Mouse (Mus musculus): ENCODE results near the gene Tbc1d14. TPM values are rescaled to one million over a fixed set of nuclear protein-coding genes. Genes with fewer than 3 reads are reported as not detected.

Tbc1d14 gene
- total RNA-seq, 1 experiment, result 12.5 TPM

DNA sequence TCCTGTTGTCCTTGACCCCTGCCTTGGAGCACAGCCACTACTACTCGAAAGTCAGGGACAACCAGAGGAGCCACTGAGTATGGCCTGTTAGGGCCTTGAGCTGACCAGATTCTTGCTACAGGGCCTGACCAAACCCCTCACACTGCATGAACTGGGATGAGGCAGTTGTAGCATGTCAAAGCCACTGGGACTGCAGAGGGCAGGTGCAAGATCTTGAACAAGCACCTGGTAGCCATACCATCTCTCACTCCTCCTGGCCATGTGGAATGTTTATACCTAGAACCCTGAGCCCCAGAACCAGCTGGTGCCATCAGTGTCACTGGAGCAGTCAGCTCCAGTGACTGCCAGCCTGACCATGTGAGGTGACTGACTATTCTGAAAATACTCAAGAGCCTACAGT is 5.8 kb upstream of the Tbc1d14 start:
- Histone ChIP-seq H3K9me3 (ENCODE audit: control insufficient read depth, insufficient read depth, low read depth, low read length) (no peaks in the 10 kb centered on the region), H3K4me1 (ENCODE audit: control insufficient read depth in 2 of 2, insufficient read depth in 2 of 2, low read length in 2 of 2, poor library complexity in 1 of 2) (no peaks in the 10 kb centered on the region), H3K4me3 (ENCODE audit: insufficient read depth in 1 of 2, low read depth in 1 of 2, low read length in 2 of 2, poor library complexity in 1 of 2, severe bottlenecking in 1 of 2) (no peak overlapping the region), H3K36me3 (ENCODE audit: control insufficient read depth, insufficient read depth, low read length, poor library complexity, severe bottlenecking) (peaks cover 4% of the 10 kb centered on the region; the same call in 1 of the 2 replicates), H3K27ac (ENCODE audit: insufficient read depth, low read depth, low read length, poor library complexity, severe bottlenecking) (no peak overlapping the region), H3K9ac (ENCODE audit: insufficient read depth, low read depth, low read length, poor library complexity, severe bottlenecking) (no peak overlapping the region)
- in situ Hi-C loops (cut with MboI; ENCODE audit: low sequenced_read_pairs in 2 of 2, unreplicated experiment in 2 of 2), result no loop called here
- TF ChIP-seq ZC3H11A (IDR thresholded peaks at IDR 0.05; ENCODE audit: borderline replicate concordance, low read depth, low read length) (no peak), MAFK (IDR thresholded peaks at IDR 0.05; ENCODE audit: insufficient read depth, low read depth, low read length) (no peak), HCFC1 (IDR thresholded peaks at IDR 0.05; ENCODE audit: borderline replicate concordance, insufficient read depth, low read length) (no peak), CHD2 (IDR thresholded peaks at IDR 0.05; ENCODE audit: low read depth, low read length) (no peak), ZNF384 (IDR thresholded peaks at IDR 0.05; ENCODE audit: low read depth, low read length) (no peak)
- DNase-seq (ENCODE audit: low read depth, low spot score), result no peak

DNA sequence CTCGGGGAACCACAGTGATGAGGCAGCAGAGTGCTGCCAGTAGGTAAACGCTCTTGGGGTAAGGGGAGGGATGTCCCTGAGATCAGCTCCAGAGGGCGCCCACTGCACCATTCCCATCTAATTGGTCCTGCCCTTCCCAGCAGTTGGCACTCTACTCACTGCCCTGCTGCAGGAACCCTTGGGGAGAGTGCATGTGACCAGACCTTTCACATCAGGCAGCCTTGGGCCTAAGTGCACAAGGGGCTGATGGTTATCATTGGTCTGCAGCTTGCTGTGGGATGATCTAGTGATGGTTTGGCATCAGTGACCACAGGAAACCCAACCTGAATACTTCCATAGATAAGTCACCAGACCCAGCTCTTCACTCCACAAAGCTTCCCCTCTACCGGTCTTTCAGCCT is 4.6 kb upstream of the Tbc1d14 start:
- no peak overlapping the region for H3K27ac ChIP-seq (ENCODE audit: insufficient read depth, low read depth, low read length, poor library complexity, severe bottlenecking)
- H3K4me3 ChIP-seq (ENCODE audit: insufficient read depth in 1 of 2, low read depth in 1 of 2, low read length in 2 of 2, poor library complexity in 1 of 2, severe bottlenecking in 1 of 2), result no peak overlapping the region
- no peaks in the 10 kb centered on the region for H3K9me3 ChIP-seq (ENCODE audit: control insufficient read depth, insufficient read depth, low read depth, low read length)
- peaks cover 0 to 3% of the 10 kb centered on the region in 2 experiments; a peak in 1 of 4 replicates for H3K4me1 ChIP-seq (ENCODE audit: control insufficient read depth in 2 of 2, insufficient read depth in 2 of 2, low read length in 2 of 2, poor library complexity in 1 of 2)
- H3K9ac ChIP-seq (ENCODE audit: insufficient read depth, low read depth, low read length, poor library complexity, severe bottlenecking), result no peak overlapping the region
- in situ Hi-C loops (cut with MboI; ENCODE audit: low sequenced_read_pairs in 2 of 2, unreplicated experiment in 2 of 2), result no loop called here
- no peaks in the 10 kb centered on the region; the same call in 1 of the 2 replicates for H3K36me3 ChIP-seq (ENCODE audit: control insufficient read depth, insufficient read depth, low read length, poor library complexity, severe bottlenecking)
- no peak for DNase-seq (ENCODE audit: low read depth, low spot score)
- TF ChIP-seq HCFC1 (IDR thresholded peaks at IDR 0.05; ENCODE audit: borderline replicate concordance, insufficient read depth, low read length), result no peak
- TF ChIP-seq ZC3H11A (IDR thresholded peaks at IDR 0.05; ENCODE audit: borderline replicate concordance, low read depth, low read length), result no peak
- no peak for TF ChIP-seq MAFK (IDR thresholded peaks at IDR 0.05; ENCODE audit: insufficient read depth, low read depth, low read length)
- no peak for TF ChIP-seq ZNF384 (IDR thresholded peaks at IDR 0.05; ENCODE audit: low read depth, low read length)
- no peak for TF ChIP-seq CHD2 (IDR thresholded peaks at IDR 0.05; ENCODE audit: low read depth, low read length)

DNA sequence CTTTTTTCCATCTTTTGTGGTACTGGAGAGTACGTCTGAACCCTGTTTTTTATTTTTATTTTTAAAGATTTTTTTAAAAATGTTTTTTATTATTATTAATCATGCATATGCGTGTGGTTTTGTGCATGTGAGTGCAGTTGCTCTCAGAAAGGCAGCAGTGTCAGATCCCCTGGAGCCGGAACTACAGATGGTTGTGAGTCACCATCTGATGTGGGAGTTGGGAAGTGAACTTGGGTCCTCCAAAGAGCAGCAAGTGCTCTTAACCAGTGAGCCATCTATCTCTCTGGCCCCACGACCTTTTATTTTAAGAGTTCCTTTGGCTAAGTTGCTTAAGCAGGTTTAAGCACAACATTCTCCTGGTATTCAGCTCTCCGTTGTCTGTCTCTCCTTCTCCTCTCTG is 3.1 kb upstream of the Tbc1d14 start:
- H3K36me3 ChIP-seq (ENCODE audit: control insufficient read depth, insufficient read depth, low read length, poor library complexity, severe bottlenecking), result no peaks in the 10 kb centered on the region
- no peak overlapping the region for H3K9ac ChIP-seq (ENCODE audit: insufficient read depth, low read depth, low read length, poor library complexity, severe bottlenecking)
- TF ChIP-seq CHD2 (IDR thresholded peaks at IDR 0.05; ENCODE audit: low read depth, low read length) (no peak), HCFC1 (IDR thresholded peaks at IDR 0.05; ENCODE audit: borderline replicate concordance, insufficient read depth, low read length) (no peak), ZNF384 (IDR thresholded peaks at IDR 0.05; ENCODE audit: low read depth, low read length) (no peak), ZC3H11A (IDR thresholded peaks at IDR 0.05; ENCODE audit: borderline replicate concordance, low read depth, low read length) (no peak), MAFK (IDR thresholded peaks at IDR 0.05; ENCODE audit: insufficient read depth, low read depth, low read length) (no peak)
- H3K27ac ChIP-seq (ENCODE audit: insufficient read depth, low read depth, low read length, poor library complexity, severe bottlenecking), result no peak overlapping the region
- H3K4me1 ChIP-seq (ENCODE audit: control insufficient read depth in 2 of 2, insufficient read depth in 2 of 2, low read length in 2 of 2, poor library complexity in 1 of 2), result peaks cover 0 to 3% of the 10 kb centered on the region in 2 experiments; a peak in 1 of 4 replicates
- H3K4me3 ChIP-seq (ENCODE audit: insufficient read depth in 1 of 2, low read depth in 1 of 2, low read length in 2 of 2, poor library complexity in 1 of 2, severe bottlenecking in 1 of 2), result no peak overlapping the region
- in situ Hi-C loops (cut with MboI; ENCODE audit: low sequenced_read_pairs in 2 of 2, unreplicated experiment in 2 of 2), result no loop called here
- no peaks in the 10 kb centered on the region for H3K9me3 ChIP-seq (ENCODE audit: control insufficient read depth, insufficient read depth, low read depth, low read length)
- no peak for DNase-seq (ENCODE audit: low read depth, low spot score)

DNA sequence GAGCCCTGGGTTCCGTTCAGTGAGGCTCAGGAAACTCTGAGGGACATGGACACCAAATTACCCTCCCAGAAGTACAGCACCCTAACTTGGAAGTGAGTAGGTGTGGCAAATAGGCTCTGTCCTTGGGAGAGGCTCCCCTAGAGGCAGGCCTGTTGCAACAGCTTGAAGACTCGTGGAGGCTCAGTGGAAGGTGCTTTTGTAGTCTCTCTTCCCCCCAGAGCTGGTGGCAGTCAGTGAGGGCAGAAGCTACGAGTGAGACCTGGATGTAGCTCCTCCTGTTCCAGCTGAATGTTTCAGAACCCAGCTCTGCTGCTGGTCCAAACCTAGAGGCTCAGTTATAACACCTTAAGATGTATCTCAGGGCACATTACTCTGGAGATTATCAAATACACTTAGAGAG is 2.0 kb upstream of the Tbc1d14 start:
- in situ Hi-C loops (cut with MboI; ENCODE audit: low sequenced_read_pairs in 2 of 2, unreplicated experiment in 2 of 2), result no loop called here
- TF ChIP-seq HCFC1 (IDR thresholded peaks at IDR 0.05; ENCODE audit: borderline replicate concordance, insufficient read depth, low read length) (no peak), MAFK (IDR thresholded peaks at IDR 0.05; ENCODE audit: insufficient read depth, low read depth, low read length) (no peak)
- no peaks in the 10 kb centered on the region for H3K9me3 ChIP-seq (ENCODE audit: control insufficient read depth, insufficient read depth, low read depth, low read length)
- peaks cover 2 to 3% of the 10 kb centered on the region in 2 experiments; a peak in 2 of 4 replicates for H3K4me1 ChIP-seq (ENCODE audit: control insufficient read depth in 2 of 2, insufficient read depth in 2 of 2, low read length in 2 of 2, poor library complexity in 1 of 2)
- no peak overlapping the region for H3K27ac ChIP-seq (ENCODE audit: insufficient read depth, low read depth, low read length, poor library complexity, severe bottlenecking)
- H3K36me3 ChIP-seq (ENCODE audit: control insufficient read depth, insufficient read depth, low read length, poor library complexity, severe bottlenecking), result no peaks in the 10 kb centered on the region
- DNase-seq (ENCODE audit: low read depth, low spot score), result no peak
- no peak overlapping the region for H3K9ac ChIP-seq (ENCODE audit: insufficient read depth, low read depth, low read length, poor library complexity, severe bottlenecking)
- H3K4me3 ChIP-seq (ENCODE audit: insufficient read depth in 1 of 2, low read depth in 1 of 2, low read length in 2 of 2, poor library complexity in 1 of 2, severe bottlenecking in 1 of 2), result no peak overlapping the region

DNA sequence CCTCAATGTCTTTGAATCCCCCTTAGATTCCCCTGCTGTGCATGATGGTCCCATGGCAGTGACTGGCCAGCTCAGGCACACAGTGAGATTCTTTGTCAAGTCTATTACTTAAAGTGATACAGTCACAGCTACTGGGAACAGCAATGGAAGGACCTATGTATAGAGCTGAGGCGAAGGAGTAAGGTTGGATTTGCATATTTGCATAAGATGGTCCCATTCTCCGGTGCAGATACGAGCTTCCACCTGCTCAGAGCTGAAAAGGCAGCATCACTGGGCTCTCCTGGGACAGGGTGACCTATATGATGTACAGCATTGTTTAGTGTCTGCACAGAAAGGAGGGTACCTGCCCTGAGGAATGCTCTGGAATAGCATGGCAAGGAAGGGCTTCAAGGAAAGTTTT is 1.3 kb upstream of the Tbc1d14 start:
- Histone ChIP-seq H3K9ac (ENCODE audit: insufficient read depth, low read depth, low read length, poor library complexity, severe bottlenecking) (no peak overlapping the region), H3K9me3 (ENCODE audit: control insufficient read depth, insufficient read depth, low read depth, low read length) (no peaks in the 10 kb centered on the region), H3K4me1 (ENCODE audit: control insufficient read depth in 2 of 2, insufficient read depth in 2 of 2, low read length in 2 of 2, poor library complexity in 1 of 2) (peaks cover 2 to 3% of the 10 kb centered on the region in 2 experiments; a peak in 2 of 4 replicates), H3K4me3 (ENCODE audit: insufficient read depth in 1 of 2, low read depth in 1 of 2, low read length in 2 of 2, poor library complexity in 1 of 2, severe bottlenecking in 1 of 2) (no peak overlapping the region), H3K27ac (ENCODE audit: insufficient read depth, low read depth, low read length, poor library complexity, severe bottlenecking) (no peak overlapping the region), H3K36me3 (ENCODE audit: control insufficient read depth, insufficient read depth, low read length, poor library complexity, severe bottlenecking) (no peaks in the 10 kb centered on the region)
- DNase-seq (ENCODE audit: low read depth, low spot score), result no peak
- in situ Hi-C loops (cut with MboI; ENCODE audit: low sequenced_read_pairs in 2 of 2, unreplicated experiment in 2 of 2), result no loop called here
- no peak for TF ChIP-seq CHD2 (IDR thresholded peaks at IDR 0.05; ENCODE audit: low read depth, low read length)
